Mouse (Mus musculus) spleen, adult 2 months (tissue): ENCODE results near the gene Elp5. TPM values are rescaled to one million over a fixed set of nuclear protein-coding genes. Genes with fewer than 3 reads are reported as not detected.

Source experiments
- DNase-seq, 2 experiments: peaks; one replicate each; pipeline versions ENCODE4 v3.0.0 to v3.0.0-alpha.2; 2012 to 2021; ENCODE audit warnings: low spot score in 2 of 2, low read depth in 1 of 2
- H3K27ac ChIP-seq: fragments of 200-500 bp; 2 replicates; pipeline ENCODE4 v1.5.1; 2012; ENCODE audit warnings: low read length, inconsistent platforms; ENCODE audit not compliant: insufficient read depth
- H3K27me3 ChIP-seq: fragments of 200-500 bp; 2 replicates; pipeline ENCODE4 v1.6.1; 2012; ENCODE audit warnings: mild to moderate bottlenecking, moderate library complexity, low read length, inconsistent platforms; ENCODE audit not compliant: control insufficient read depth, insufficient read depth
- H3K36me3 ChIP-seq: fragments of 200-500 bp; 2 replicates; pipeline ENCODE4 v1.6.1; 2012; ENCODE audit warnings: mild to moderate bottlenecking, low read length, inconsistent platforms; ENCODE audit not compliant: control insufficient read depth, insufficient read depth
- H3K4me1 ChIP-seq: fragments of 200-500 bp; 2 replicates; pipeline ENCODE4 v1.6.1; 2011; ENCODE audit warnings: inconsistent platforms; ENCODE audit not compliant: control insufficient read depth, insufficient read depth, insufficient read length
- H3K4me3 ChIP-seq: fragments of 200-500 bp; 2 replicates; pipeline ENCODE4 v1.5.1; 2011; ENCODE audit warnings: mild to moderate bottlenecking, inconsistent platforms; ENCODE audit not compliant: insufficient read depth, insufficient read length; ENCODE audit errors: extremely low read depth
- CTCF ChIP-seq: fragments of 200-500 bp; IDR thresholded peaks from 2 replicates; pipeline ENCODE4 v1.5.1; 2011; ENCODE audit warnings: mild to moderate bottlenecking, inconsistent platforms; ENCODE audit not compliant: insufficient read depth, insufficient read length, insufficient replicate concordance; ENCODE audit errors: extremely low read depth
- POLR2A ChIP-seq: fragments of 200-500 bp; IDR thresholded peaks from 2 replicates; pipeline ENCODE4 v1.6.1; 2011; ENCODE audit warnings: low read depth, low read length, inconsistent platforms
- WGBS: fragments of 180-500 bp; shearing (Covaris S2); methylation state at CpG from one replicate; pipeline ENCODE4 v1.1.7; 2018; 5-methylcytosine and 5-hydroxymethylcytosine counted together
- polyA plus RNA-seq: library from polyadenylated mRNA; depleted of rRNA; stranded (reverse); fragments of >200 nt; gene quantifications from 2 replicates; pipeline ENCODE4 v1.2.3, GENCODE M21; 2012

Elp5 gene
- polyA plus RNA-seq, 1 experiment = 32.5 TPM

GRCm38 (mm10) chr11:69939731-69940130, 42.6 kb downstream of the Elp5 start:
- DNase-seq = no peak
- Histone ChIP-seq H3K27me3 (peaks cover 12% of the 10 kb centered on the region), H3K4me3 (no peak overlapping the region), H3K36me3 (no peaks in the 10 kb centered on the region), H3K27ac (no peak overlapping the region), H3K4me1 (peaks cover 12% of the 10 kb centered on the region)
- 94% methylated on average over 17 of the region's 17 CpGs for WGBS
- TF ChIP-seq CTCF = no peak
- no peak for TF ChIP-seq POLR2A

- Histone ChIP-seq H3K4me3 (no peak overlapping the region), H3K36me3 (no peaks in the 10 kb centered on the region), H3K4me1 (peaks cover 12% of the 10 kb centered on the region), H3K27me3 (peaks cover 13% of the 10 kb centered on the region), H3K27ac (no peak overlapping the region)
- DNase-seq = no peak
- no peak for TF ChIP-seq POLR2A
- TF ChIP-seq CTCF = no peak
- WGBS = 74% methylated on average over 5 of the region's 5 CpGs
These were observed 43.1 kb downstream of the Elp5 start for GRCm38 (mm10) chr11:69939181-69939580.

GRCm38 (mm10) chr11:69938401-69938979, 43.8 kb downstream of the Elp5 start:
- H3K4me1 ChIP-seq = peaks cover 12% of the 10 kb centered on the region
- TF ChIP-seq POLR2A = no peak
- no peak for TF ChIP-seq CTCF
- no peak for DNase-seq
- 67% methylated on average over 9 of the region's 9 CpGs for WGBS
- peaks cover 13% of the 10 kb centered on the region for H3K27me3 ChIP-seq
- H3K36me3 ChIP-seq = no peaks in the 10 kb centered on the region
- H3K4me3 ChIP-seq = no peak overlapping the region
- H3K27ac ChIP-seq = no peak overlapping the region

GRCm38 (mm10) chr11:69937834-69938233, 44.5 kb downstream of the Elp5 start:
- 88% methylated on average over 5 of the region's 5 CpGs for WGBS
- Histone ChIP-seq H3K27ac (no peak overlapping the region), H3K36me3 (no peaks in the 10 kb centered on the region), H3K4me1 (peaks cover 12% of the 10 kb centered on the region), H3K4me3 (no peak overlapping the region), H3K27me3 (peaks cover 13% of the 10 kb centered on the region)
- TF ChIP-seq POLR2A (no peak), CTCF (no peak)
- no peak for DNase-seq

- Histone ChIP-seq H3K27ac (no peak overlapping the region), H3K4me1 (peaks cover 12% of the 10 kb centered on the region), H3K27me3 (peaks cover 13% of the 10 kb centered on the region), H3K36me3 (no peaks in the 10 kb centered on the region), H3K4me3 (no peak overlapping the region)
- no peak for TF ChIP-seq CTCF
- no peak for DNase-seq
- WGBS = 55% methylated on average over 4 of the region's 4 CpGs
These were observed 44.9 kb downstream of the Elp5 start for GRCm38 (mm10) chr11:69937385-69937784.

GRCm38 (mm10) chr11:69936714-69937347, 45.5 kb downstream of the Elp5 start:
- Histone ChIP-seq H3K36me3 (no peaks in the 10 kb centered on the region), H3K4me1 (peaks cover 15% of the 10 kb centered on the region), H3K27ac (no peak overlapping the region), H3K4me3 (no peak overlapping the region), H3K27me3 (peaks cover 13% of the 10 kb centered on the region)
- WGBS = 49% methylated on average over 9 of the region's 9 CpGs
- no peak for DNase-seq
- TF ChIP-seq POLR2A (no peak), CTCF (no peak)

GRCm38 (mm10) chr11:69936156-69936555, 46.2 kb downstream of the Elp5 start:
- no peak for DNase-seq
- no peaks in the 10 kb centered on the region for H3K36me3 ChIP-seq
- TF ChIP-seq CTCF (no peak), POLR2A (no peak)
- no peak overlapping the region for H3K27ac ChIP-seq
- 5% methylated on average over 29 of the region's 30 CpGs for WGBS
- H3K4me3 ChIP-seq = peak overlapping the region; percentile 51; the same call in 1 of the 2 replicates
- peaks cover 13% of the 10 kb centered on the region for H3K27me3 ChIP-seq
- H3K4me1 ChIP-seq = peaks cover 20% of the 10 kb centered on the region
